Mouse (Mus musculus) layer of hippocampus, postnatal 10 days (tissue): ENCODE data around the gene Trip4. TPM values are rescaled to one million over a fixed set of nuclear protein-coding genes. Genes with fewer than 3 reads are reported as not detected.
A peak's percentile ranks its signal among the peaks of the same experiment; 100 is the strongest.
"Not testable (repeated sequence)": the region's sequence is repeated elsewhere in the genome, so short reads cannot be mapped to it uniquely, and the experiment has no call there.

ENCODE experiments used
- DNase-seq, 2 experiments: peaks; one replicate each; pipeline ENCODE4 v3.0.0; 2021; ENCODE audit warnings: low spot score in 2 of 2
- total RNA-seq, 2 experiments: library from RNA; stranded (reverse); gene quantifications; 2 replicates each; pipeline ENCODE4 v1.2.3; 2021

Trip4 gene
- total RNA-seq, 2 experiments from 2014 or later: 35.7 to 39.0 TPM

GRCm38 (mm10) chr9:65794313-65794712 is 114.3 kb downstream of the Trip4 start:
- DNase-seq: no peak

GRCm38 (mm10) chr9:65793506-65793905 is 115.1 kb downstream of the Trip4 start:
- DNase-seq: no peak

DNA sequence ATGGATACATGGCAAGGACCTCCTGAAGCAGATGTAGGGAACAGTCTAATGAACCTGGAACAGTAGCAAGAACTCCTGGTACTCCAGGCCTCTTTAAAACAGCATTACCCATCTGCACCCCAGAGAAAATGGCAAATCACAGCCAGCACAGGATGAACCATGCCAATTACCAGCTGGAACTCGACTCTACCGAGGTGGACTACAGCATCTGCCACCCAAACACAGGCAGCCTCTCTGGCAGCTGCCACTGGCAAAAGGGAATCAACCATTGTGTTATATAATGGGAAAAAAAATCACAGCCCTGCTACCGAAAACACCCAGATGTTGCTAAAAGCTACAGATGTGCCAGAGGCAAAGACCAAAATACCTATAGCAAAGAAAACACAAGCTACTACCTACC is 115.5 kb downstream of the Trip4 start:
- DNase-seq: peak; percentile 52 to 53

- no peak for DNase-seq
Observed at GRCm38 (mm10) chr9:65791846-65792245, 116.7 kb downstream of the Trip4 start.

DNA sequence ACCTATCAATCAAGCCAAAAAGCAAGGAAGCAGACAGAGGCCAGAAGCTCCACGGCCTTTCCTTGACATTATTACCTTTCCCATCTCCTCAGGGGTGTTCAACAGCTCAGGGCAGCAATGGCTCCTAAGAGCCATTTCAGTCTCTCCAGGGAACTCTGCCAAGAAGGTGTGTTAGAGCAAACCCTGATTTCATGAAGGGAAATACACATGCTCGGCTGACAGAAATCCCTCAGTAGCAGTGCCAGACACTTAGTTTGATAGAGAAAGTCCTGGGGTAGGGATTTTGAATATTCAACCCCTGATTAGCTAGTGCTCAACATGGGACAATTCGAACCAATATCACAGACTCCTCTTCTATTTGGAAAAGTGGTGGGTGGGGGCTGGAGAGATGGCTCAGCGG is 117.5 kb downstream of the Trip4 start:
- DNase-seq: no peak

- DNase-seq: no peak
Observed at GRCm38 (mm10) chr9:65789788-65790187, 118.8 kb downstream of the Trip4 start.

DNA sequence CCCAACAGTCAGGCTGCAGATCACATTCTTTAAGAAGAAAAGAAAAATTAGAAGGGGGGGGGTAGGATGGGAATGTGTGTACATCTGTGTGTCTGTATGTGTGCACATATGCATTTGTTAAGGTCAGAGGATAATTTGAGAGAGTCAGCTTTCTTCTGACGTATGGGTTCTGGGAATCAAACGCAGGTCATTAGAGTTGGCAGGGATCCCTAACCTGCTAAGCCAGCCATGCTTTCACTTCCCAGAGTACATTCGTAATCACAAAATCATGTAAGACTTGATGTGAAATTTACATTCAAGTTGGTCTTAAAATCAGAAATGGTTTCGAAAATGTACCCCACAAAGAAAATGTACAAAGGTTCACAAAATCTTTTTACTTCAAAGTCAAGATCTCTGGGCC is 120.0 kb downstream of the Trip4 start:
- DNase-seq: no peak

- no peak for DNase-seq
Observed at GRCm38 (mm10) chr9:65787829-65788344, 120.7 kb downstream of the Trip4 start.

GRCm38 (mm10) chr9:65786885-65787787 is 121.5 kb downstream of the Trip4 start:
- no peak for DNase-seq

GRCm38 (mm10) chr9:65785772-65786368 is 122.7 kb downstream of the Trip4 start:
- no peak for DNase-seq

DNA sequence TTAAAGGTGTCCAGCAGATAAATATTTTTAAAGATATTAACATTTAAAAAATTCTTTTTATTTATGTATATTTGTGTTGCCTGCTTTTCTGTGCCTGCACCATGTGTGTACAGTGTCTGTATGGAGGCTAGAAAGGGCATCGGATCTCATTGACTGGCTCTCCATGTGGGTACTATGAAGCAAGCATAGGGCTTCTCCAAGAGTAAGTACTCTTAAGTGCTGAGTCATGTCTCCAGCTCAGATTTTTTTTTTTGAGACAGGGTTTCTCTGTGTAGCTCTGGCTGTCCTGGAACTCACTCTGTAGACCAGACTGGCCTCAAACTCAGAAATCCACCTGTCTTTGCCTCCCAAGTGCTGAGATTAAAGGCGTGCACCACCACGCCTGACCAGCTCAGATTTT is 129.0 kb downstream of the Trip4 start:
- DNase-seq: not testable (repeated sequence)

Other genes with a start within 250 kb of the Trip4 start
- 100 to 1,000 TPM; 202 to 214 TPM for gene Oaz2, start 240.8 kb downstream of the Trip4 start, total RNA-seq
- gene Zfp609, start 81.2 kb downstream of the Trip4 start, total RNA-seq: 10 to 100 TPM; 49.1 to 51.0 TPM
- 1 to 10 TPM; 4.8 to 6.1 TPM for gene Pclaf, start 18.6 kb downstream of the Trip4 start, total RNA-seq
- gene Csnk1g1, start 130 bp upstream of the Trip4 start, total RNA-seq: 10 to 100 TPM; 49.6 to 50.7 TPM
- 100 to 1,000 TPM; 268 to 273 TPM for gene Ppib, start 151.4 kb upstream of the Trip4 start, total RNA-seq
- 1 to 10 TPM; 7.7 to 7.9 TPM for gene Snx22, start 160.9 kb upstream of the Trip4 start, total RNA-seq
- 10 to 100 TPM; 55.2 to 56.4 TPM for gene Snx1, start 217.8 kb upstream of the Trip4 start, total RNA-seq
- gene Ciao2a, start 217.8 kb upstream of the Trip4 start, total RNA-seq: 10 to 100 TPM; 27.2 to 28.9 TPM
- under 1 TPM; 0.87 to 0.94 TPM for gene Dapk2, start 249.4 kb upstream of the Trip4 start, total RNA-seq